Mouse (Mus musculus) layer of hippocampus, adult 2 months (tissue): ENCODE data around the gene Sds. TPM values are rescaled to one million over a fixed set of nuclear protein-coding genes. Genes with fewer than 3 reads are reported as not detected.
A peak's percentile ranks its signal among the peaks of the same experiment; 100 is the strongest.
"Not testable (repeated sequence)": the region's sequence is repeated elsewhere in the genome, so short reads cannot be mapped to it uniquely, and the experiment has no call there.

Experiments used
- DNase-seq, 2 experiments: peaks; one replicate each; pipeline ENCODE4 v3.0.0; 2022; ENCODE audit warnings: low spot score in 2 of 2
- H3K27ac ChIP-seq: fragments of 200-600 bp; 2 replicates; pipeline ENCODE4 v1.8.1; 2022
- H3K4me3 ChIP-seq: fragments of 200-600 bp; 2 replicates; pipeline ENCODE4 v1.8.1; 2022; ENCODE audit warnings: mild to moderate bottlenecking
- CTCF ChIP-seq: fragments of 200-600 bp; conservative IDR thresholded peaks from 2 replicates; pipeline ENCODE4 v1.8.1; 2022; ENCODE audit warnings: antibody characterized with exemption, mild to moderate bottlenecking, moderate library complexity
- total RNA-seq, 2 experiments: library from RNA; stranded (reverse); gene quantifications; 2 replicates each; pipeline ENCODE4 v1.2.3; 2021

Sds gene
- total RNA-seq, 2 experiments from 2014 or later: 0.31 TPM; not detected in 1

- no peak for TF ChIP-seq CTCF
- Histone ChIP-seq H3K27ac (no peak overlapping the region), H3K4me3 (no peak overlapping the region)
- DNase-seq: no peak
These were observed 4.9 kb downstream of the Sds start for GRCm38 (mm10) chr5:120481205-120481604.

DNA sequence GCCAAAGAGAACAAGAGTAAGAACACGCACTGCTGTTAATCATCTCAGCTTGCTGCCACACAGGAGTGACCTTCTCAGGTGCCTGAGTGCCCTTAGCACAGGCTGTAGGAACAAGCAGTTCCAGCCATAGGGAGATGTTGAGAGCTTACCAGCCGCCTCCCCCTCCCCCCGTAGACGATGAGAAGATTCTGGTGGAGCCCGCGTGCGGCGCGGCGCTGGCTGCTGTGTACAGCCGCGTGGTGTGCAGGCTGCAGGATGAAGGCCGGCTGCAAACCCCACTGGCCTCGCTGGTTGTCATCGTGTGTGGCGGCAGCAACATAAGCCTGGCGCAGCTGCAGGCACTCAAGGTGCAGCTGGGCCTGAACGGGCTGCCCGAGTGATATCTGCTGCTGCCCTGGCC, 7.1 kb downstream of the Sds start:
- TF ChIP-seq CTCF: no peak

GRCm38 (mm10) chr5:120487844-120488243, 11.5 kb downstream of the Sds start:
- H3K27ac ChIP-seq: no peak overlapping the region
- no peak for DNase-seq
- no peak for TF ChIP-seq CTCF
- H3K4me3 ChIP-seq: no peak overlapping the region

More for the DNA sequence above, 7.1 kb downstream of the Sds start:
- no peak overlapping the region for H3K4me3 ChIP-seq
- DNase-seq: no peak
- H3K27ac ChIP-seq: no peak overlapping the region

DNA sequence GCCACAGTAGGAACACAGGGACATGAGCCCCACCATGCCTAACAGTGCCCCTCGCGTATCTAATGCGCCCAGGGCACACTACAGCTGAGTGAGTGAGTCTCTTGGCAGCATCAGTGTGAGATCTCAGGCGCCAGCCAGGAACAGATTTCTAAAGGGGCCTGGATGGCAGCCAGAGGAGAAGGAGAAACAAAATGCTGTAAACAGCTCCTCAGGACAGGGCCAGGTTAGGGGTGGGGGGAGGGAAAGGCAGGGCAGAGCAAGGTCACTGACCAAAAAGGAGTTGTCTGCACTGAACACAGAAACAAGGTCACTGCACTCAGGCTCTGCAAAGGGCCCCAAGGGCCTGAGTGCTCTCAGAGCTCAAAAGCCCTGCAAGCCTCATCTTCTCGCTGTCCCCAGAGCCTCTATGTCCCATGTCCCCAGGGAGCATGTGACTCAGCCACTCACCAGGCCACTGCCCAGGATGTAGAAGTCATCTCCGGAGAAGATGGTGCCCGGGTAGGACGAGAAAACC, 14.4 kb downstream of the Sds start:
- Histone ChIP-seq H3K4me3 (no peak overlapping the region), H3K27ac (peak overlapping the region; percentile 83)
- peak; percentile 47 to 69 for DNase-seq
- no peak for TF ChIP-seq CTCF

DNA sequence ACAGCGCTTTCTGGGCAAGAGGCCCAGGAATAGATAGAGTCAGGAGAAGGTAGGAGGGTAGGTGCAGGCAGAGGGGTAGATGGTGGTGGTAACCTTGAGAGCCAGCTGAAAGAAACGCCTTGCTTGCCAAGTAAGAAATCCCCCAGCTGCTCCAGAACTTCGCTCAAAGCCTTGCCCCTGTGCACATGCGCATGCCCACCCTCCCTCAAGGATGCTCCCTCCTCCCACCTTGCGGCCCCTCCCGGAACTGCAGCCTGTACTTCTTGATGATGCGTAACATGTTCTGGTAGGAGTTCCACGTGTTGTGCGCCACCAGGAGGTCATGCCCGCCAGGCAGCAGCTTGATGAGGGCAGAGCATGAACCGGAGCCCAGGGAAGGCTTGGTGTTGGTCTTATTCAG, 16.1 kb downstream of the Sds start:
- Histone ChIP-seq H3K27ac (peak overlapping the region; percentile 23; the same call in 1 of the 2 replicates), H3K4me3 (no peak overlapping the region)
- TF ChIP-seq CTCF: peak; percentile 67
- DNase-seq: peak in 1 of 2 experiments; percentile 58

DNA sequence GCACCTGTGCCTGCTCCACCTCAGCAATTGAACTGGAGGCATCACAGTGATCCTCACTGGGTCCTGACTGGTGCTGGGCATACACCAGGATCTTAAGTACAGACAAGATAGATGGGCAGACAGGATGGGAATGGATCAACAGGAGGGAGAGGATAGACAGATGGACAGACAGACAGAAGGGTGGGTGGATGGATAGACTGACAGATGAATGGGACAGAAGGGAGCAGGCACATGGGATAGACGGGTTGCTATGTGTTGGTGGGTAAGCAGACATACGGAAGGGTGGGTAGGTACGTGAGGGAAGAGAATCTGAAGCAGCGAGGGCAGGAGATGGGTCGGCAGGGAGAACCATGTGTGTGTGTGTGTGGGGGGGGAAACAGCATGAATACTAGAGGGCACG, 17.1 kb downstream of the Sds start:
- H3K27ac ChIP-seq: peak overlapping the region; percentile 79; the same call in 1 of the 2 replicates
- peak; percentile 34 to 63 for DNase-seq
- H3K4me3 ChIP-seq: no peak overlapping the region
- TF ChIP-seq CTCF: no peak

- TF ChIP-seq CTCF: no peak
- H3K27ac ChIP-seq: peak overlapping the region; percentile 79
- no peak for DNase-seq
- no peak overlapping the region for H3K4me3 ChIP-seq
These were observed 17.6 kb downstream of the Sds start for GRCm38 (mm10) chr5:120493873-120494395.

GRCm38 (mm10) chr5:120495064-120495702, 18.9 kb downstream of the Sds start:
- Histone ChIP-seq H3K27ac (peak overlapping the region; percentile 79), H3K4me3 (no peak overlapping the region)
- TF ChIP-seq CTCF: no peak
- DNase-seq: peak in 1 of 2 experiments; percentile 41

GRCm38 (mm10) chr5:120495703-120496226, 19.4 kb downstream of the Sds start:
- H3K27ac ChIP-seq: peak overlapping the region; percentile 79

DNA sequence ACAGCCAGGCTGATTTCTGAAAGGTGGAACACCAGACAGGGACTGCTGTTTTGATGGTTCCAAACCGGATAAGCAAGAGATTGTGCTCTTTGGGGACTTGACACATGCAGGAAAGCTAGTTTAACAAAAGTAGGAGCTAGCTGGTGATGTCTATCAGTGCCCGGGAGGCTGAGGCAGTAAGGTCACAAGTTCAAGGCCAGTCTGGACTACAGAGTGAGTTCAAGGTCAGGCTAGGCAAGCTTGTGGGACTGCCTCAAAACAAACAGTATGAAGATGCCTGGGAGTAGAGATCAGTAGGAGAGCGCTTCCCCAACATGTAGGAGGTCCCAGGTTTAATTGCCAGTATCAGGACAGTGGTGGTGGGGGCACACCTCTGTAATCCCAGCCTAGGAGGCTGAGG, 20.7 kb downstream of the Sds start:
- no peak for TF ChIP-seq CTCF
- DNase-seq: no peak

More at GRCm38 (mm10) chr5:120495703-120496226, 19.4 kb downstream of the Sds start:
- no peak for TF ChIP-seq CTCF
- no peak overlapping the region for H3K4me3 ChIP-seq
- no peak for DNase-seq

DNA sequence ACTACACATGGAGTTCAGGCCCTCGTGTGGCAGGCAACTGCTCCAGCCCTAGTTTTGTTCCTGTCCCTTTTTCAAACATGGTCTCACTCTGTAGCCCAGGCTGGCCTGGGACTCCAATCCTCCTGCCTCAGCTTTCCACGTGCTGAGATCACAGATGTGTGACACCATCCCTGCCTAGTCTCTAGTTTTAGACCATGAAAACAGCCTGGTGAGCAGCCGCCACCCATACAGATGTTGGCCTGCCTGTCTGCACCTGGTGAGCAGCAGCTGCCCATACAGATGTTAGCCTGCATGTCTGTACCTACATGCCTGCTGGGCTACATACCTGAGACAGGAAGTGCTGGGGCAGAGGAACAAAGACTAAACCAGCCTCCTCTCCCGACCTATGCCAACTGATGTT, 22.9 kb downstream of the Sds start:
- DNase-seq: no peak
- Histone ChIP-seq H3K4me3 (no peak overlapping the region), H3K27ac (no peak overlapping the region)
- no peak for TF ChIP-seq CTCF

More for the DNA sequence above, 20.7 kb downstream of the Sds start:
- H3K4me3 ChIP-seq: no peak overlapping the region
- no peak overlapping the region for H3K27ac ChIP-seq

GRCm38 (mm10) chr5:120500609-120501008, 24.3 kb downstream of the Sds start:
- not testable (repeated sequence) for DNase-seq, H3K27ac ChIP-seq, H3K4me3 ChIP-seq
- TF ChIP-seq CTCF: peak; percentile 65

DNA sequence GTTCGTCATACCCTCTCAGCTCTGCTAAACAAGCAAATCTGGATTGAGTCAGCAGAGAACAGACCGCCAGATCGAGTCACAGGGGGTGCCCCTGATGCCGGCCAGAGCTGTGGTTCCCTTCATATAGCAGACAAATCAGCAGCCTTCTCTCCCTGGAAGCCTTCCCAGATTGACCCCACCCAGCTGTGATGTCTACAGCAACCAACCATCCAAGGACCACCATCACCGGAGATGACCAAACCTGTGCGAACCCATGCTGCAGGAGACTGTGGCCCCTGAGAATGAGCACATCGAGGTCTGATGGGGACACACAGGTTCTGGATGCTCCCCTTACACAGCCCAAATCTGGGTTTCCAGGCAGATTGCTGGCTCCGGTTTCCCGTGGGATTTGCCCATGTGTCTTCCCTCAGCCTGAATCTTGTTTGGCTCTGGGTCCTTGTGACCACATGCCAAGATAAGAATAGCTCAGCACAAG, 25.9 kb downstream of the Sds start:
- no peak for TF ChIP-seq CTCF
- Histone ChIP-seq H3K27ac (peak overlapping the region; percentile 90), H3K4me3 (peak overlapping the region; percentile 97)
- DNase-seq: peak; percentile 58 to 62
